Mouse (Mus musculus) lung, embryonic 14.5 days (tissue): ENCODE data around the gene Cadm4. TPM values are rescaled to one million over a fixed set of nuclear protein-coding genes. Genes with fewer than 3 reads are reported as not detected.
A peak's percentile ranks its signal among the peaks of the same experiment; 100 is the strongest.

ENCODE experiments used
- ATAC-seq: fragments of 200-750 bp; cut with Nextera tagmentation; 2 replicates; pipeline ENCODE4 v1.8.0; 2017; ENCODE audit warnings: mild to moderate bottlenecking, moderate TSS enrichment, moderate library complexity; ENCODE audit not compliant: insufficient read depth
- DNase-seq: peaks from one replicate; pipeline ENCODE4 v3.0.0-alpha.2; 2015
- H3K27ac ChIP-seq: fragments of 300-500 bp; sonication (generic); 2 replicates; pipeline ENCODE4 v1.5.1; 2014; ENCODE audit warnings: low read depth, mild to moderate bottlenecking, moderate library complexity
- H3K27me3 ChIP-seq: fragments of 300-500 bp; sonication (generic); 2 replicates; pipeline ENCODE4 v1.6.1; 2014; ENCODE audit warnings: low read length, control low read depth; ENCODE audit not compliant: insufficient read depth
- H3K36me3 ChIP-seq: fragments of 300-500 bp; sonication (generic); 2 replicates; pipeline ENCODE4 v1.6.1; 2014; ENCODE audit warnings: control low read depth; ENCODE audit not compliant: insufficient read depth
- H3K4me1 ChIP-seq: fragments of 300-500 bp; sonication (generic); 2 replicates; pipeline ENCODE4 v1.6.1; 2014; ENCODE audit warnings: antibody characterized with exemption, control low read depth; ENCODE audit not compliant: insufficient read depth
- H3K4me2 ChIP-seq: fragments of 300-500 bp; sonication (generic); 2 replicates; pipeline ENCODE4 v1.6.1; 2014; ENCODE audit warnings: mild to moderate bottlenecking
- H3K4me3 ChIP-seq: fragments of 300-500 bp; sonication (generic); 2 replicates; pipeline ENCODE4 v1.5.1; 2014; ENCODE audit warnings: low read depth, low read length
- H3K9ac ChIP-seq: fragments of 300-500 bp; sonication (generic); 2 replicates; pipeline ENCODE4 v1.6.1; 2014
- H3K9me3 ChIP-seq: fragments of 300-500 bp; sonication (generic); 2 replicates; pipeline ENCODE4 v1.6.1; 2016; ENCODE audit warnings: low read depth, low read length, control low read depth
- CTCF ChIP-seq: IDR thresholded peaks from 2 replicates; pipeline ENCODE4 v1.5.1; 2016; ENCODE audit warnings: antibody characterized with exemption, low read depth
- WGBS: fragments of 180-500 bp; shearing (Covaris S2); extraction: QIAGEN DNeasy Blood & Tissue Kit; methylation state at CpG from one replicate; pipeline ENCODE4 v1.1.7; 2014; 5-methylcytosine and 5-hydroxymethylcytosine counted together
- polyA plus RNA-seq: library from polyadenylated mRNA; unstranded; fragments of >200 nt; fragmentation: Nextera tagmentation; extraction: Ambion mirVana; gene quantifications from 2 replicates; pipeline ENCODE4 v1.2.1, GENCODE M21; 2014

The Cadm4 gene
- polyA plus RNA-seq, 1 experiment from 2014 or later = 0.72 TPM

DNA sequence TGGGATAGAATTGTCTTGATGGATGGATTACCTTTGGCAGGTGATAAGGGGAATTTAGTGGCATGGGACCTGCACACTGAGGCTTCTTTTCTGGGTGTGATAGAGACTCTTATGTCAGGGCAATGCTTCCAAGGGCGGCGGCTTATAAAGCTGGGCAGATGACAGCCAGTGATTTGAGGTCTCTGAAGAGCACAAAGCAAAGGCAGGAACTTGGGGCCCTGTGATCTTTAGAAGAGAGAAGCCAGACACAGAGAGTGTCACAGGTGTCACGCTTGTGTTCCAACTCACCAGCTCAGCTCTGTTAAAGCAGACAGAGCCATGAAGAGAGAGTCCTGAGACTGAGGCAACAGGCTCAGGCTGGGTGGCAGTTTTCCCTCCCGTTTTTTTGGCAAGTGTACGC, 13.9 kb upstream of the Cadm4 start:
- Histone ChIP-seq H3K36me3 (peaks cover 22% of the 10 kb centered on the region), H3K27ac (no peak overlapping the region), H3K4me2 (no peak overlapping the region), H3K27me3 (no peaks in the 10 kb centered on the region), H3K4me3 (no peak overlapping the region), H3K4me1 (peaks cover 3% of the 10 kb centered on the region; the same call in 1 of the 2 replicates), H3K9me3 (no peaks in the 10 kb centered on the region; the same call in 1 of the 2 replicates), H3K9ac (no peak overlapping the region)
- 84% methylated on average over 5 of the region's 5 CpGs for WGBS
- DNase-seq (no peak), ATAC-seq (no peak)
- no peak for TF ChIP-seq CTCF

DNA sequence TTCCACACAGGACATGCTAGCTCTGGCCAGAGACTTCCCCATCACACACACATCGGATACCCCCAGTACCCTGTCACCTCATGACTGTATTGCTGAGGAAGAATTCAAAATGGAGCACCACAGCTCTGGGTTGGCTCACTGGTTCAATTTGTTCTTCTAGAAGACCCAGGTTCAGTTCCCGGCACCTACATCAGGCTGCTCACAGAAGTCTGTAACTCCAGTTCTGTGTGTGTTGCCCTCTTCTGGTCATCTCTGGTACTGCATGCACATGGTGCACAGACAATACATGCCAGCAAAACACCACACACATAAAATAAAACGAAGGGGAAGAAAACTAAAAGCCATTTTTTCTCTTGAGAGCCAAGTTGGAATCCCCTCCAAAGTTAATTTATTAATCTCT, 12.7 kb upstream of the Cadm4 start:
- ATAC-seq = no peak
- DNase-seq = peak; percentile 27
- no peak overlapping the region for H3K4me2 ChIP-seq
- peak; percentile 60 for TF ChIP-seq CTCF
- no peaks in the 10 kb centered on the region for H3K27me3 ChIP-seq
- H3K27ac ChIP-seq = no peak overlapping the region
- no peaks in the 10 kb centered on the region; the same call in 1 of the 2 replicates for H3K4me1 ChIP-seq
- peaks cover 23% of the 10 kb centered on the region for H3K36me3 ChIP-seq
- 84% methylated on average over 3 of the region's 3 CpGs for WGBS
- no peak overlapping the region for H3K4me3 ChIP-seq
- no peaks in the 10 kb centered on the region; the same call in 1 of the 2 replicates for H3K9me3 ChIP-seq
- H3K9ac ChIP-seq = no peak overlapping the region

DNA sequence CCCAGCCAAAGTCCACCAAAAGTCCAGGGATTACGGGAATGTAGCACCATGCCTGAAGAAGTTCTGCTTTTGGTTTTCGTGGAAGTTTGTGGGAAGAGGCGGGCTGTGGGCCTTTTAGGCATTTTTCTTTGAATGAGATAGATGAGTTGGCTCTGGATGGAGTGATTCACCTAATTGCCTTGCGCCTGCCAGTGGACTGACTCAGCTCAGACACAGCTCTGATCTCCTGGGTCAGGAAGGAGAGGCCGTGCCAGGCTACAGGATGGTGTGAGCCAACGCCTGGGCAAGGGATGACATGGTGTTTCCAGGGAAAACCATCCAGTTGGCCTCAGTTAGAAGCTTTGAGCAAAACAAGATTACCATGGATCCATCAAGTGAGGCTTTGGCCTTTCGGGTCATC, 11.5 kb upstream of the Cadm4 start:
- Histone ChIP-seq H3K4me2 (no peak overlapping the region), H3K9me3 (no peaks in the 10 kb centered on the region; the same call in 1 of the 2 replicates), H3K9ac (no peak overlapping the region), H3K4me1 (no peaks in the 10 kb centered on the region), H3K36me3 (peaks cover 27% of the 10 kb centered on the region), H3K27ac (no peak overlapping the region), H3K4me3 (no peak overlapping the region), H3K27me3 (no peaks in the 10 kb centered on the region)
- WGBS = 89% methylated on average over 7 of the region's 7 CpGs
- DNase-seq (no peak), ATAC-seq (no peak)
- TF ChIP-seq CTCF = no peak

DNA sequence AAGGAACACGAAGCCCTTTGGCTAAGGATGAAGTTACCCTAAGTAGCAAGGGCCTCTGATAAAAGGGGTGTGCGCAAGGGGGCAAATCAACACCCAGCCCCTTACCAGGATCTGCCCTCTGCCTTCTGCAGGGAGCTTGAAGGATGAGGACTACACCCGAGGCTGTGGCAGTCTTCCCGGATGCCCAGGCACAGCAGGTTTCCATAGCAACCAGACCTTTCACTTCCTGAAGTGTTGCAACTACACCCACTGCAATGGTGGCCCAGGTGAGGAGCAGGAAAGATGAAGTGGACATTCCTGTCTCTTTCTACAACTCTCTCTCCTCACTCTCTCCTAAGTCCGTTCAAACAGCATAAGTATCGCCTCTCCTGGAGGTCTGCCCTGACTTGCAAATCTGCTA, 9.4 kb upstream of the Cadm4 start:
- Histone ChIP-seq H3K4me2 (no peak overlapping the region), H3K4me3 (no peak overlapping the region), H3K27me3 (no peaks in the 10 kb centered on the region), H3K27ac (no peak overlapping the region), H3K4me1 (no peaks in the 10 kb centered on the region), H3K9ac (no peak overlapping the region), H3K9me3 (no peaks in the 10 kb centered on the region; the same call in 1 of the 2 replicates), H3K36me3 (peaks cover 25% of the 10 kb centered on the region)
- 72% methylated on average over 6 of the region's 6 CpGs for WGBS
- DNase-seq (peak; percentile 43), ATAC-seq (no peak)
- no peak for TF ChIP-seq CTCF

DNA sequence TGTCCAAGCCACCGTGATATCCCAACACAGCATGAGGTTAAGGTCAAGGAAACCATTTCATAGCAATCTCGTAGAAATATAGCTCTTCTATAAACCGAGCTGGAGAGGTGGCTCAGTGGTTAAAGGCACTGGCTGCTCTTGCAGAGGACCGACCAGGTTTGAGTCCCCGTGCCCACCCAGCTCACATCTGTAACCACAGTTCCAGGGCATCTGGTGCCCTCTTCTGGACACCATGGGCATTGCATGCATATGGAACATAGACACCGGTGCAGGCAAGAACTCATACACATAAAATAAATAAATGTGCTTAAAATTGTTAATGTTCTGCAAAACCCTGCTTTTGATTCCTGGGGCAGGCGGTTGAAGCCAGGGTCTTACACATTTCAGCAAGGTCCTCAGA, 8.9 kb upstream of the Cadm4 start:
- Histone ChIP-seq H3K36me3 (peaks cover 25% of the 10 kb centered on the region), H3K9me3 (no peaks in the 10 kb centered on the region; the same call in 1 of the 2 replicates), H3K4me2 (no peak overlapping the region), H3K27ac (no peak overlapping the region), H3K4me1 (no peaks in the 10 kb centered on the region), H3K4me3 (no peak overlapping the region), H3K27me3 (no peaks in the 10 kb centered on the region), H3K9ac (no peak overlapping the region)
- peak; percentile 77 for TF ChIP-seq CTCF
- ATAC-seq = no peak
- 76% methylated on average over 7 of the region's 7 CpGs for WGBS
- peak; percentile 58 for DNase-seq

DNA sequence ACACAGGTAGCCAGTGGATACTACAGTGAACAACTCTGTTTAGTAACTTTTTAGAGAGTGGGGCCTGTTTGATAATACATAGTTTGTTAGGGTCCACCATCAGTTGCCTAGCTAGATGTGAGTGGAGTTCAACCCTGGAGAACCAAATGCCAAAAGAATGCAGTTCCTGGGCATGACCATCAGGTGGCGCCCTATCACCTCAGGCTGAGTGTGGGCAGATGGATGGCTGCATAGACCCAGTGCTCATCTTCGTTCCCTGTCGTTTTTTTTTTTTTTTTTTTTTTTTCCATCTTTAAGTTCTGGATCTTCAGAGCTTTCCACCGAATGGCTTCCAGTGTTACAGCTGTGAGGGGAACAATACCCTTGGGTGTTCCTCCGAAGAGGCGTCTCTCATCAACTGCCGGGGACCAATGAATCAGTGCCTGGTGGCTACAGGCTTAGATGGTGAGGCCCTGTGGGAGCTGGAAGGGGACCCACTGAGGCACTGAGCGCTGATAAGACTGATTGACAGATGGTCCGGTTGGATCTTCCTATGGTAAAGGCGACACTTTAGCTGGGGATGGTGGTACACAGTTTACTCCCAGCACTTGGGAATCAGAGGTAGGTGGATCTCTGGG, 7.8 kb upstream of the Cadm4 start:
- TF ChIP-seq CTCF = peak; percentile 88
- DNase-seq (peak; percentile 77), ATAC-seq (0 out of 2 replicates have a peak, but pooled peaks have one; percentile 41)
- no peaks in the 10 kb centered on the region; the same call in 1 of the 2 replicates for H3K9me3 ChIP-seq
- H3K4me2 ChIP-seq = no peak overlapping the region
- 57% methylated on average over 10 of the region's 10 CpGs for WGBS
- H3K4me1 ChIP-seq = no peaks in the 10 kb centered on the region
- H3K27me3 ChIP-seq = no peaks in the 10 kb centered on the region
- no peak overlapping the region for H3K27ac ChIP-seq
- H3K9ac ChIP-seq = no peak overlapping the region
- peaks cover 22% of the 10 kb centered on the region for H3K36me3 ChIP-seq
- H3K4me3 ChIP-seq = no peak overlapping the region

DNA sequence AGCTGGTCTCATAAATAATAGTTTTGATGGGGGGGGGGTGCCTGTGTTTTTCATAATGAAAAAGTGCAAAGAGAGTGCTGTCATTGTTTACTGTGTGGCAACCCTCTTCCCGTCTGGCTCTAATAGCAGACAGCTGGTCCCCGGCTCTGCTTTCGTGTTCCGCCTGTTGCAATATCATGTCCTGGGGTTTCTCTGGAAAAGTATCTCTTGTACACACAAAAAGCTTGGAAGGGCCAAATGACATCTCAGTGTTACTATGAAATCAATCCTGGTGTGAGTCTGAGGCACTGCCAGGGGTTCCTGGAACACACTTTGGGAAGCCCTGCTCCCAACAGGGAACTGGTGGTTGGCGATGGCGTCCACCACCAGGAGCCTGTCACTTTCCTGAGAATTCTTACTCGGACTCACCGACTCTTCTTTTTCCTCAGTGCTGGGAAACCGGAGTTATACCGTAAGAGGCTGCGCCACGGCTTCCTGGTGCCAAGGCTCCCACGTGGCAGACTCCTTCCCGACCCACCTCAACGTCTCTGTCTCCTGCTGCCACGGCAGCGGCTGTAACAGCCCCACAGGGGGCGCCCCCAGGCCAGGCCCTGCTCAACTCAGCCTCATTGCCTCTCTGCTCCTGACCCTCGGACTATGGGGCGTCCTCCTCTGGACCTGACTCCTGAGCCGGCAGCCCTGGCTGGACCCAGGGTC, 6.9 kb upstream of the Cadm4 start:
- ATAC-seq (no peak), DNase-seq (no peak)
- H3K27me3 ChIP-seq = no peaks in the 10 kb centered on the region
- no peak overlapping the region for H3K9ac ChIP-seq
- H3K4me2 ChIP-seq = no peak overlapping the region
- H3K9me3 ChIP-seq = no peaks in the 10 kb centered on the region; the same call in 1 of the 2 replicates
- H3K36me3 ChIP-seq = peaks cover 20% of the 10 kb centered on the region
- no peaks in the 10 kb centered on the region for H3K4me1 ChIP-seq
- H3K27ac ChIP-seq = no peak overlapping the region
- peak; percentile 19; the same call in 1 of the 2 replicates for TF ChIP-seq CTCF
- WGBS = 48% methylated on average over 21 of the region's 21 CpGs
- no peak overlapping the region for H3K4me3 ChIP-seq
